Mouse (Mus musculus): ENCODE results near the gene Anapc7.
A peak's percentile ranks its signal among the peaks of the same experiment; 100 is the strongest.
"Not testable (repeated sequence)": the region's sequence is repeated elsewhere in the genome, so short reads cannot be mapped to it uniquely, and the experiment has no call there.

Gene Anapc7

GRCm38 (mm10) chr5:122453188-122453587, 31.7 kb downstream of the Anapc7 start:
- peak; percentile 35 to 36 for DNase-seq

DNA sequence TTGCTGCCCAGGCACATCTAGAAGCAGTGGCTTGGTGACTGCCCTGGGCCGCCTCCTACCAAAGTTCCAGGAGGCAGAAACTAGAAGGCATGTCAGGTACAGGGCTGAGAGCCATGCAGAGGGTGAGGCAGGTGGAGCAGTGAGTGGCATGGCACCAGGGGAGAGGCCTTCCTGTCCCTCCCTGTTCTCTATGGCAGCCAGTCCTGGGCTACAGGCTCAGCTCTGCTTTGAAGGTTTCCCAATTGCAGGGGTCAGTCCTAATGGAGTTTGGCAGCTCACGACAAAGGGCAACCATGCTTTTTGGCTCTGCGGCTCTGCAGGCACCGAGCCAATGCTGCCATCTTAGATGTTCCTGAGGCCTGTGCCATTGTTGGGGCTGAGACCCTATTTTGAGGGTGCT, 32.9 kb downstream of the Anapc7 start:
- peak in 1 of 2 experiments; percentile 36 for DNase-seq

DNA sequence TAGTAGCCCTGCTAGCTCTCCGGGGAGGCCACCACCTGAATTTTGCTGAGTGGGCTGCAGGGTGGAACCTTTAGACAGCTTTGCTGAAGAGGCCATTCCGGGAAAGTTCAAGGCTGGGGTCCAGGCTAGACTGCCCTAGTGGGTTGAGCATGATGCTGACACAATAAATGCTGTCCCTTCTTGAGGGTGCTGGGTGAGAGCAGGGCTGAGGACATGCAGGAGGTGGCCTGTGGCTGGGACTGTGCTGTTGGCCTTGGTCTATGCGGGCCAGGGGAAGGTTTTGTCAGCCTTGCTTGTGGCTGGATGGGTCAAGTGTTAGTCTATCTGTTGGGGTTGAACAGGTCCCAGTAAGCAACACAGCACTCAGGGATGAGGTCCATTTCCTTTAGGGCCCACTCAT, 33.4 kb downstream of the Anapc7 start:
- DNase-seq: no peak

DNA sequence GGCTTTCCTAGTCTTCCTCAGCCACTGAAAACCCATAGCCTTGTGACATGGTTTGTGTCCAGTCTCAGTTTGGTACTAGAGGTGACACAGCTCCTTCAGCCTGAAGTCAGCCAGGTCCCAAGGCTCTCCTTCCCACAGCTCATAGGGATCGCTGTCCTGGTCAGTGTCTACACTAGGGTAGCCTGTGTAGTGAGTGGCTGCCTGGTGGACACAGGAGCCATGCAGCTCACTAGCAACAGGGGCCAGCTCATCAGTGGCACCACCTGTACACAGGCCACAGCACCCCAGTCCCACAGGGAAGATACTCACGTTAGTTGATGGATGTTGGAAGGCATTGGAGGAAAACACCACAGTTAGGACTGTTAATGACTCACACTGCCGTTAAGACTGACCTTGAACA, 34.1 kb downstream of the Anapc7 start:
- DNase-seq: no peak

GRCm38 (mm10) chr5:122457054-122457453, 35.6 kb downstream of the Anapc7 start:
- DNase-seq: not testable (repeated sequence)

DNA sequence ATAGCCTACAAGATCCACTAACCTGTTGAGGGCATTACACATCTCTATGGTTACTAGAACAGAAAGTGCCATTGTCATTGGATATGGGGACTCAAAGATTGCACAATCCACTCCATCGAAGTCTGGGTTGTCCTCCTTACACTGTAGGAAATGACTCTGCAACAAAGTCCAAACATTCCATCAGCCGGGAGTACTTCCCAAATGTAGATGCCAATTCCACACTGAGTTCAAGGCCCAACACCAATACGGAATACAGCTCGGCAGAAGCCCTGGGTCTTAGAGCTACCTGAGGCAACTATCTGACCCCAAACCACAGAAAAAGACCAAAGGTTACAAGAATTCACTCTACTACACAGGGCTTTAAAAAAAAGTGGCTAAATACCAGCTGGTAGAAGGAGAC, 36.6 kb downstream of the Anapc7 start:
- DNase-seq: no peak

DNA sequence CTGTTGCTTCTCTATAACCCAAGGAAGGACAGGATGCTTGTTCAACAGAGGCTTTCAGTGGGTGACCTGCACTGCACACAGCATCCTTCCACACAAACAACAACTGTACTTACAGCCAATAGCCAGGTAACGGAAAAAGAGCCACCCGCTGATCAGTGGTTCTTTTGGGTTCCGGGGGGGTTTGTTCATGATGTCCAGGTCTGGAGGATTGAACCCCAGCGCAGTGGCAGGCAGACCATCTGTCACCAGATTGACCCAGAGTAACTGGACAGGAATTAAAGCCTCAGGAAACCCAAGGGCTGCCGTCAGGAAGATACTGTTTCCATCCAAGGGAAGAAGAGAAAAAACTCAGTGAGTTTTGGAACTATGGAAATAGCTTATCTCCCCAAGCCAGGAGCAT, 37.8 kb downstream of the Anapc7 start:
- no peak for DNase-seq

GRCm38 (mm10) chr5:122460656-122461055, 39.2 kb downstream of the Anapc7 start:
- no peak for DNase-seq

DNA sequence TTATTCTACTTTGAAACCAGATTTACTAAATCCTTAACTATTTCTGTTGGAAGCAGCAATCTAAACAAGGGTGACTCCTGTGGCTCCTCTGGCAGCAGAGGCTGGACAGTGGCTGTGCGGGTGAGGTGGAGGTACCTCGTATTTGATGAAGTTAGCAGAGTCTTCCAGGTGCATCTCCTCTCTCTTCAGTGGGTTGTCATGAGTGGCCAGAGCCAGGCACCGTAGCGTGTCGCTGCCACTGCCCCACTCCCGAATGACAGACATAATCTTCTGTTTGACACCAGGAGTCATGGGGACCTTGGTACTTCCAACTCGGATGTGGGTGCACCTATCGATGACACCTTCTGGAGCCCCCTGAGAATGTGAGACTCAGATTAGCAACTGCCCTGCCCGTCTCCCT, 39.9 kb downstream of the Anapc7 start:
- DNase-seq: no peak

- DNase-seq: no peak
Measured at GRCm38 (mm10) chr5:122471658-122472057, 50.2 kb downstream of the Anapc7 start.

GRCm38 (mm10) chr5:122474643-122475363, 53.3 kb downstream of the Anapc7 start:
- DNase-seq: no peak

- DNase-seq: no peak
Measured at GRCm38 (mm10) chr5:122476078-122476477, 54.6 kb downstream of the Anapc7 start.

DNA sequence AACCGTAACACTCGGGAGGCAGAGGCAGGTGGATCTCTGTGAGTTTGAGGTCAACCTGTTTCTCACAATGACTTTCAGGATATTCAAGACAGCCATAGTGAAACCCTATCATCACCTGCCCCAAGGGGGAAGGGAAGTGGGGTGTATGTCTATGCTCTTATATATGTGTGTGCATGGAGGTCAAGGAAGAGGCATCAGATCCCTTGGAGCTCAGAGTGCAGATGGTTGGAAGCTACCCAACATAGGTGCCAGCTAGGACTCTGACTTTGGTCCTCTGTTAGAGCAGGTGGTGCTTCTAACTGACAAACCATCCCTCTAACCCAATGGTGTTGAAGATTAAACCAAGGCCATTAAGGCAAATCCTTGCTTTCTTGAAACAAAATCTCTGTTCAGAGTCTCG, 56.0 kb downstream of the Anapc7 start:
- DNase-seq: peak in 1 of 2 experiments; percentile 44

- no peak for DNase-seq
Measured at GRCm38 (mm10) chr5:122479131-122479530, 57.6 kb downstream of the Anapc7 start.

DNA sequence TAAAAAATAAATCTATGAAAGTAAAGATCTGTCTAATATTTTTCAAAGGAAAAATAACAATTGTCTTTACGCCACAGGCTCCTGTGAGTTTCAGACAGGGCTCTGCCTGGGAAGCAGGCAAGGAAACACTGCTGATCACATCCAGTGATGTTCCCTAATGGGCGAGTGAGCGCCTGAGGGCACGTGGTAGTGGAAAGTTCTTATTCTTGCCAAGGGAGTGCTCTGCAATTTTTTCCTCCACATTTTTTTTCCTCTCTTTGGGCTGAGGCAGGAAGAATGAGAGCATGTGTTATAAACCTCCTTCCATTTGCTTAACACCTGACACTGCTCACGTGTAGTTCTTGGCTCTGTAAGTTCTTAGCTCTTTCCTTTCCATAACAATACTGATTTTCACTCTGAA, 60.4 kb downstream of the Anapc7 start:
- peak; percentile 69 to 78 for DNase-seq

DNA sequence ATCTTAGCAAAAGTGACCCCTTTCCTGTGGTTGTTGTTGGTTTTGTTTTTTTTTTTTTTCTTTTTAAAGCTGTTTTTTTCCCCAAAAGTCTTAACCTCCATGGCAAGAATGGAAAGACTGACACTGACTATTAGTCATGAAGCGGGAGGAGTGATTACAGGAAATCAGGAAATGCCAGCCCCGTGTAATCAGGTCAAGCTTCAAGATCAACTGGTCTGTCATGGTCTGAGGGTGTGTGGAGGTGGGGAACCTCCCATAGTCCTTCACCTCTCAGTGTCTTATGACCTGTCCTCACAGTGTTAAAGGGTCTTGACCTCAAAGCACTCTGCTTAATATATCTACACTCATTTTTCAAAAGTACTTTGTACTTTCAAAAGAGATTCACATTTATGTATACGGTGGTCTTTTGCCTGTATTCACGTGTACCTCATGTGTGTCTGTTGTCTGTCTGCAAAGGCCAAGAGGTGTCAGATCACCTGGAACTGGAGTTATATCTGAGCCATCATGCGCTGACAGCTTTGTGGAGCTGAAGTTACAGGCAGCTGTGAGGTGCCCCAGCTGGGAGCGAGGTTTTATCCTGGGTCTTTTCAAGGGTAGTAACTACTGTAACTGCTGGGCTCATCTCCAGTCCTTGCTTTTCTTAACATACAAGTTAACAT, 61.4 kb downstream of the Anapc7 start:
- no peak for DNase-seq

GRCm38 (mm10) chr5:122486243-122486642, 64.8 kb downstream of the Anapc7 start:
- not testable (repeated sequence) for DNase-seq

- peak; percentile 55 to 73 for DNase-seq
Measured at GRCm38 (mm10) chr5:122487825-122488224, 66.3 kb downstream of the Anapc7 start.

GRCm38 (mm10) chr5:122490148-122490547, 68.7 kb downstream of the Anapc7 start:
- no peak for DNase-seq

DNA sequence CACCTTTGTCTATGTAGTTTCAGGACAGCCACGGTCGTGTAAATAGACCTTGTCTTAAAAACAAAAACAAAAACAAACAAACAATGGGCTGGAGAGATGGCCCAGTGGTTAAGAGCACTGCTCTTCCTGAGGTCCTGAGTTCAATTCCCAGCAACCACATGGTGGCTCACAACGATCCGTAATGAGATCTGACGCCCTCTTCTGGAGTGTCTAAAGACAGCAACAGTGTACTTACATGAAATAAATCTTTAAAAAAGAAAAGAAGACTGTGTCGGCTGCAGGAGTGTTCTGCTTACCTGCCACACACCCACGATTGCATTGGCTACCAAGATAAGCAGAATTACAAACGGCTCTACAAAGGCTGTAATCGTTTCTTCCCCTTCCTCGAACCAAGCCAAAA, 69.9 kb downstream of the Anapc7 start:
- no peak for DNase-seq

DNA sequence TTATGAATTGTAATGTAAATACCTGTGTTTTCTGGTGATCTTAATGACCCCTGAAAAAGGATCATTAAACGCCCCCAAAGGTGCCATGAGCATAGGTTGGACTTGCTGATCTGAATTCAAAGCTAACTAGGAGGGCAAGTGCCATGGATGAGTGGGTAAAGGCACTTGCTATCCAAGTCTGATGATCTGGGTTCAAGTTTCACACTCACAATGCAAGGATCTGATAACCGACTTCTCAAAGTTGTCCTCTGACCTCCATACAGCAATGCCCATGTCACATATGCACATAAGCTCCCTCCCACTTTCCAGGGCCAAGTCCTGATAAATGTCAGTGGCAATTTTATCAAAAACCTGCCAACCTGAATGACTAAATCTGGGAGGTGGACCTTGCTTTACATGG, 71.5 kb downstream of the Anapc7 start:
- no peak for DNase-seq

DNA sequence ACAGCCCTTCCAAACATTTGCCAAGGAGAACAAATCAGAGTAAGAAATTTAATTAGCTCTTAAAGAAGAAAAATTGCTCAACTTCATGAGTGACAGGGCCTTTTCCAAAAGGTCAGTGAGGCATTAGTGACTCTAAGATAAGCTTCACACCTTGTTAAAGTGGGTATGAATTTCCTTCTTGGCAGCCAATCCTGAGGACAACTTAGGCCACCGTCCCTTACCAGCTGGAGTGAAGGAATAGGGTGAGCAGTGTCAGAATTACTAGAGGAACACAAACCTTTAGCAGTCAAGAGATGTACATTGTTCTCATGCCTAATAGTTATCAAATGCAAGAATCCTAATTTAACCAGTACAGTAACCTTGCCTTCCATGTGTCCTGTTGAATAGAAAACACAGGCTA, 73.0 kb downstream of the Anapc7 start:
- no peak for DNase-seq

All from kidney, postnatal 36 days (tissue).